Mouse (Mus musculus) hindbrain, embryonic 13.5 days (tissue): ENCODE data around the gene Mrps23. TPM values are rescaled to one million over a fixed set of nuclear protein-coding genes. Genes with fewer than 3 reads are reported as not detected.

Source experiments
- ATAC-seq: fragments of 200-750 bp; cut with Nextera tagmentation; 2 replicates; pipeline ENCODE4 v1.8.0; 2017; ENCODE audit warnings: moderate TSS enrichment; ENCODE audit not compliant: low FRiP score
- H3K27ac ChIP-seq: fragments of 300-500 bp; sonication (generic); 2 replicates; pipeline ENCODE4 v1.5.1; 2015; ENCODE audit warnings: inconsistent platforms, mild to moderate bottlenecking, moderate library complexity
- H3K27me3 ChIP-seq: fragments of 300-500 bp; sonication (generic); 2 replicates; pipeline ENCODE4 v1.6.1; 2015; ENCODE audit warnings: mild to moderate bottlenecking, inconsistent platforms
- H3K36me3 ChIP-seq: fragments of 300-500 bp; sonication (generic); 2 replicates; pipeline ENCODE4 v1.6.1; 2015; ENCODE audit warnings: mild to moderate bottlenecking, inconsistent platforms
- H3K4me1 ChIP-seq: fragments of 300-500 bp; sonication (generic); replicated peaks from 2 replicates; pipeline ENCODE4 v1.6.1; 2015; ENCODE audit warnings: inconsistent platforms
- H3K4me2 ChIP-seq: fragments of 300-500 bp; sonication (generic); 2 replicates; pipeline ENCODE4 v1.6.1; 2015; ENCODE audit warnings: inconsistent platforms, mild to moderate bottlenecking, moderate library complexity
- H3K4me3 ChIP-seq: fragments of 300-500 bp; sonication (generic); 2 replicates; pipeline ENCODE4 v1.5.1; 2015; ENCODE audit warnings: mild to moderate bottlenecking, inconsistent platforms
- H3K9ac ChIP-seq: fragments of 300-500 bp; sonication (generic); 2 replicates; pipeline ENCODE4 v1.6.1; 2015; ENCODE audit warnings: mild to moderate bottlenecking, inconsistent platforms
- H3K9me3 ChIP-seq: fragments of 300-500 bp; sonication (generic); 2 replicates; pipeline ENCODE4 v1.6.1; 2016; ENCODE audit warnings: inconsistent platforms
- WGBS: fragments of 180-500 bp; shearing (Covaris S2); methylation state at CpG from one replicate; pipeline ENCODE4 v1.1.7; 2015; 5-methylcytosine and 5-hydroxymethylcytosine counted together
- polyA plus RNA-seq: library from polyadenylated mRNA; unstranded; fragments of >200 nt; fragmentation: Nextera tagmentation; extraction: Ambion mirVana; gene quantifications from 2 replicates; pipeline ENCODE4 v1.2.1, GENCODE M21; 2015

The Mrps23 gene
- polyA plus RNA-seq, 1 experiment from 2014 or later: 71.1 TPM

DNA sequence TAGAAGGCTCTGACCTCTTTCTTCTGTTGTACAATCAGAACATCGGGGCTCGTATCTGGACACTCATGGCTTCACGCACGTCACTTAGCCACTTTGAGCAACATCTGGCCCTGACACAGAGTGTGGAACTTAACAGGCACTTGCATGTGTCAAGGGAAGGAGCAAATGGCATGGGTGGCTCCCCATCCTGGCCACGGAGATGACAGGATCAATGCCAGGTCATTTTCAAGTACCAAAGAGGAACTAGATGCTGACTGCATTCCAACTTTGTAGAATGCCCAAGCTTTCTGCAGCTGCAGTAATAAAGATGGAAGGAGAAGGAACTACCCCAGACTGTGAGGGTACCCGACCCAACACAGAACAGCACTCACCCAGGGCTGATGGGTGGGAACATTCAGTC lies 14.0 kb downstream of the Mrps23 start:
- Histone ChIP-seq H3K4me2 (no peak overlapping the region), H3K9ac (no peak overlapping the region), H3K27me3 (no peaks in the 10 kb centered on the region), H3K27ac (no peak overlapping the region), H3K9me3 (no peaks in the 10 kb centered on the region), H3K4me3 (no peak overlapping the region), H3K36me3 (no peaks in the 10 kb centered on the region), H3K4me1 (peaks cover 23% of the 10 kb centered on the region)
- ATAC-seq: no peak
- WGBS: 89% methylated on average over 6 of the region's 6 CpGs

DNA sequence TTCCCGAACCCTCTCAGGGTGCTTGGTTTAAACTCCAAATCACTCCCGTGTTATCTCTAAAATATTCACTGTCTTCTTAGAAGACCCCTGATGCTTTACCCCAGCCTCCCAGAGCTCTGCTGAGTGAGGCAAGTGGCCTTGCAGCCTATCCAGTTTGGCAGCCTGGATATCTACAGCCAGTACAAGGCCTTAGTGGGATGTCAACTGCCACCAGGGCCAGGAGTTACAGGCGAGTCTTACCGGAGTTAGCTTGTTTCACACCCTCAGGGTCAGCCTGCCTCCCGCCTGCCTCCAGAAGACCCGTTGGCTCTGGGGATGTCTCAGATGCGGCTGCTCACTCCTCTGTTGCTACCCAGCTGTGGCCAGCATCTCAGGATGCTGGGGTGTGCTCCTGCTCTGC lies 14.4 kb downstream of the Mrps23 start:
- no peak overlapping the region for H3K27ac ChIP-seq
- H3K4me1 ChIP-seq: peaks cover 23% of the 10 kb centered on the region
- H3K4me2 ChIP-seq: no peak overlapping the region
- no peak for ATAC-seq
- 67% methylated on average over 7 of the region's 7 CpGs for WGBS
- H3K27me3 ChIP-seq: no peaks in the 10 kb centered on the region
- no peak overlapping the region for H3K4me3 ChIP-seq
- no peaks in the 10 kb centered on the region for H3K9me3 ChIP-seq
- no peaks in the 10 kb centered on the region for H3K36me3 ChIP-seq
- no peak overlapping the region for H3K9ac ChIP-seq

GRCm38 (mm10) chr11:88221929-88222475 lies 17.8 kb downstream of the Mrps23 start:
- H3K4me1 ChIP-seq: peaks cover 6% of the 10 kb centered on the region; the same call in 1 of the 2 replicates
- H3K27ac ChIP-seq: no peak overlapping the region
- ATAC-seq: no peak
- no peaks in the 10 kb centered on the region for H3K9me3 ChIP-seq
- no peak overlapping the region for H3K4me2 ChIP-seq
- no peak overlapping the region for H3K4me3 ChIP-seq
- no peaks in the 10 kb centered on the region for H3K27me3 ChIP-seq
- no peaks in the 10 kb centered on the region for H3K36me3 ChIP-seq
- H3K9ac ChIP-seq: no peak overlapping the region
- 79% methylated on average over 15 of the region's 15 CpGs for WGBS

DNA sequence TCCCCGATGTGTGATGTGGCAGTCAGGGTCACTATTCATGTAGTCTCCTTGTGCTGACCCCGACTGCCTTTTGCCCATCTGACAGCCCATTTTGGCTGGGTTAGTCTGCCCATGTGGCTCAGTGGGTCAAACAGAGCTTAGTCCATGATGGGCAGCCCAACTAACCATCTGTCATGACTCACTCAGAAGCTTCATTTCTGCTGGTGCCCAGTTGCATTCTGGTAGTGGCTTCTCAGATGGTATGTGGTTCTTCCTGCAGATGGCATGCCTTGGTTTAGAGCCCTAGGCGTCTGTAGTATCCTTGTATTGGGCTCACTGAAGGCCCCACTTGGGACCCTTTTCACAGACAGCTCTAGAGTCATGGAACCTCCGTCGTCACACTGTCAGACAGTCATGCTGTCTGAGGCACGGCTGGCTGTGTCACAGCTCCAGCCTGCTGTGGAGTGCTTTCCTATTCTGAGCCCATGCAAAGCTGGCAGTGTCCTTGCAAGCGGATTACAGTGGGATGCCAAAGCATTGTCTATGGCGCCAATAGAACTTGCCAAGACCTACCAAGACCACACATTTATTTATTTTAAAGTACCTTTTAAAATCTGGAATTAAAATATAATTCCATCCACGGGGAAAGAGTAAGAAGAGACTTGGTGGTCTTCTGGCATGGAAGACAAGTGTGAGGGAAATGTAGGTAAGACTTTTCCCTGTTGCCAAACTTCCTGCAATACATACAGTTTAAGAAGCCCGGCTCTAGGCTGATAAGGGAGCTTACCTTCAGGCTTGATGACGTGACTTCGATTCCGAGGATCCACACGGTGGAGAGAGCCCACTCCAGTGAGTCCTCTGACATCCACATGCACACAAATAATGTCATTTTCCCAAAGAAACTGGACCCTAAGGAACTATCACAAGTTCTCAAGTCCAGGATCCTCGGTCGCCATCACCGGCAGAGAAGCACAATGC lies 23.1 kb downstream of the Mrps23 start:
- Histone ChIP-seq H3K27ac (no peak overlapping the region), H3K9ac (no peak overlapping the region), H3K4me2 (no peak overlapping the region), H3K4me1 (peaks cover 7% of the 10 kb centered on the region; the same call in 1 of the 2 replicates), H3K36me3 (no peaks in the 10 kb centered on the region), H3K4me3 (no peak overlapping the region), H3K9me3 (no peaks in the 10 kb centered on the region), H3K27me3 (0 out of 2 replicates have a peak, but pooled peaks cover 7% of the 10 kb centered on the region)
- no peak for ATAC-seq
- WGBS: 92% methylated on average over 17 of the region's 17 CpGs

GRCm38 (mm10) chr11:88231213-88231790 lies 27.1 kb downstream of the Mrps23 start:
- Histone ChIP-seq H3K9ac (no peak overlapping the region), H3K27me3 (0 out of 2 replicates have a peak, but pooled peaks cover 7% of the 10 kb centered on the region), H3K4me3 (no peak overlapping the region), H3K4me1 (peaks cover 42% of the 10 kb centered on the region), H3K4me2 (no peak overlapping the region), H3K9me3 (no peaks in the 10 kb centered on the region), H3K36me3 (no peaks in the 10 kb centered on the region), H3K27ac (no peak overlapping the region)
- ATAC-seq: no peak
- 79% methylated on average over 4 of the region's 4 CpGs for WGBS

- Histone ChIP-seq H3K27me3 (0 out of 2 replicates have a peak, but pooled peaks cover 7% of the 10 kb centered on the region), H3K4me2 (0 out of 2 replicates have a peak overlapping the region, but pooled peaks have one; percentile 2), H3K4me3 (no peak overlapping the region), H3K9ac (0 out of 2 replicates have a peak overlapping the region, but pooled peaks have one; percentile 35), H3K36me3 (no peaks in the 10 kb centered on the region), H3K9me3 (no peaks in the 10 kb centered on the region), H3K27ac (peak overlapping the region; percentile 88), H3K4me1 (peaks cover 54% of the 10 kb centered on the region)
- peak; percentile 82 for ATAC-seq
- 24% methylated on average over 17 of the region's 17 CpGs for WGBS
Measured at GRCm38 (mm10) chr11:88233528-88234427, 29.6 kb downstream of the Mrps23 start.

DNA sequence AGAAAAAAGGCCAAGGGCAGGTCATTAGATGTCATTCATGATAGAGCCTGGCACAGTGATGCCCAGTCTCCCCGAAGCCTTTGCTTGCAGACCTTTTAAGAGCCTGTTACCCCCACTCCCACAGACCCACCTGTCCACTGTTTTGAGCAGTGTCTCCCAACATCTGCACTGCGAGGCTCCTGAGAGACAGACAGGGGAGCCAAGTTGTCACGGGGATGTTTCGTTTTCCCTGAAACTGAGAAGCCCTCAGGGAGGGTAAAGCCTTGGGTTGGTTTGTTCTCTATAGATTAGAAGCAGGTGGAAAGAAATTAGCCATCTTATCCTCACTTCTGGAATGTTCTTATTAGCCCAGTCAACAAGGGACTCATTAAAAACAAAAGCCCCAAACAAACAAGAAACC lies 30.6 kb downstream of the Mrps23 start:
- H3K4me1 ChIP-seq: peaks cover 60% of the 10 kb centered on the region
- H3K9me3 ChIP-seq: no peaks in the 10 kb centered on the region
- ATAC-seq: no peak
- H3K27me3 ChIP-seq: 0 out of 2 replicates have a peak, but pooled peaks cover 7% of the 10 kb centered on the region
- no peaks in the 10 kb centered on the region for H3K36me3 ChIP-seq
- H3K27ac ChIP-seq: peak overlapping the region; percentile 88
- H3K4me3 ChIP-seq: no peak overlapping the region
- H3K9ac ChIP-seq: no peak overlapping the region
- H3K4me2 ChIP-seq: no peak overlapping the region
- WGBS: 31% methylated on average over 4 of the region's 4 CpGs

DNA sequence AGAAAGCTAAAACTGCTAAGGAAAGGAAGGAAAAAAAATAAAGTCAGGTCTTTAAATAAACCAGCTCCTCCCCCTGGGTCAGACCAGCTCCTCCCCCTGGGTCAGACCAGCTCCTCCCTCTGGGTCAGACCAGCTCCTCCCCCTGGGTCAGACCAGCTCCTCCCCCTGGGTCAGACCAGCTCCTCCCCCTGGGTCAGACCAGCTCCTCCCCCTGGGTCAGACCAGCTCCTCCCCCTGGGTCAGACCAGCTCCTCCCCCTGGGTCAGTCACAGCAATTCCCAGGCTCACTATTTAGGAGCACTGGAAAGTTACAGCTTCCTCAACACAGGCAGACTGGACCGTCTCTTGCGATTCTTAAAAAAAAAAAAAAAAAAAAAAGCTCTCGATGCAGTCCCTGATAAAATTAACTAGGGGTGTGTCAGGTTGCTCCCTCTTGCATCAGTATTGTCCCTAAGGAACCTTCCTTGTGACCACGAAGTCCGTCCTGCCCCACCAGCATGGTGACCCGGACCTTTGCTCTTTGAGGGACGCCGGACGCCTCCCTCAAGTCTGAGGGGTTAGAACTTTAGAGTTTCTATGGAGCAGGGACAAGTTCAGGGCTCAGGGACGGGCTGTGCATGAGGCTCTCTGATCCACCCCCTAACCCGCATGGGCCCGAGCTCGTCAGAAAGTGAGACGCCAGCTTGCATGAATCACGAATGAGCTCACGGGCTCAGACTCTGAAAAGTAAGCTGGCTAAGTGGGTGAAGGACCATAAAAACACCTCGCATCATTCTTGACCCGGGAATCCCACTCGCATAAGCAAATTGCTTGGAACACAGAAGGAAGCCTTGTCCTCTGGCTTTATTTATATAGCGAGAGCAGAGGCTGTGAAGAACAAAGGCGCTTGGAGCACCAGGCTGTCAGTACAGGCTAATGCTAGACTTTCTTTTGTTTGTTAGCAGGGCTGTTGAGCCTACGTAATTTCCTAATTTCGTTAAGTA lies 31.3 kb downstream of the Mrps23 start:
- Histone ChIP-seq H3K27me3 (0 out of 2 replicates have a peak, but pooled peaks cover 7% of the 10 kb centered on the region), H3K9me3 (no peaks in the 10 kb centered on the region), H3K4me3 (no peak overlapping the region), H3K4me1 (peaks cover 67% of the 10 kb centered on the region), H3K27ac (peak overlapping the region; percentile 67), H3K9ac (no peak overlapping the region; the same call in 1 of the 2 replicates), H3K4me2 (no peak overlapping the region), H3K36me3 (no peaks in the 10 kb centered on the region)
- WGBS: 4% methylated on average over 23 of the region's 23 CpGs
- ATAC-seq: no peak

DNA sequence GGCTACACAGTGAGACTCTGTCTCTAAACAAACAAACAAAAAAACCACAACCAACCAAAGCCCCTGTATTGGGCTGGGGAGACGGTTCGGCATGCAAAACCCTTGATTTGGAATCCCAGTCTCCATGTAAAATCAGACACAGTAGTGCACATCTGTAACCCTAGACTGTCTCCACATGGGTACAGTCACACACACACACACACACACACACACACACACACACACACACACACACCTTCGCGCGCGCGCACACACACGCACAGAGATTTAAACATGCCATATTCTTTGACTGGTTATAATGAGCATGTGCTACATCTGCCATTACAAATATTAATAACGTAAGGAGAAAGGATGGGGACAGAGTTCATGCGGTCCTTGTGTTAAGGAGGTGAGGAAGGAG lies 36.1 kb downstream of the Mrps23 start:
- Histone ChIP-seq H3K27ac (peak overlapping the region; percentile 83), H3K4me2 (0 out of 2 replicates have a peak overlapping the region, but pooled peaks have one; percentile 11), H3K4me1 (peaks cover 49% of the 10 kb centered on the region), H3K9me3 (no peaks in the 10 kb centered on the region), H3K9ac (no peak overlapping the region), H3K4me3 (no peak overlapping the region), H3K27me3 (no peaks in the 10 kb centered on the region), H3K36me3 (no peaks in the 10 kb centered on the region)
- peak; percentile 36; the same call in 1 of the 2 replicates for ATAC-seq
- WGBS: 29% methylated on average over 10 of the region's 10 CpGs

GRCm38 (mm10) chr11:88240736-88241353 lies 36.7 kb downstream of the Mrps23 start:
- Histone ChIP-seq H3K9me3 (no peaks in the 10 kb centered on the region), H3K36me3 (no peaks in the 10 kb centered on the region), H3K27ac (peak overlapping the region; percentile 83), H3K4me3 (no peak overlapping the region), H3K9ac (peak overlapping the region; percentile 11; the same call in 1 of the 2 replicates), H3K27me3 (no peaks in the 10 kb centered on the region), H3K4me1 (peaks cover 43% of the 10 kb centered on the region), H3K4me2 (0 out of 2 replicates have a peak overlapping the region, but pooled peaks have one; percentile 11)
- 2% methylated on average over 10 of the region's 10 CpGs for WGBS
- ATAC-seq: peak; percentile 78
